Mouse (Mus musculus): ENCODE data around the gene Mfsd2a.

Gene Mfsd2a

DNA sequence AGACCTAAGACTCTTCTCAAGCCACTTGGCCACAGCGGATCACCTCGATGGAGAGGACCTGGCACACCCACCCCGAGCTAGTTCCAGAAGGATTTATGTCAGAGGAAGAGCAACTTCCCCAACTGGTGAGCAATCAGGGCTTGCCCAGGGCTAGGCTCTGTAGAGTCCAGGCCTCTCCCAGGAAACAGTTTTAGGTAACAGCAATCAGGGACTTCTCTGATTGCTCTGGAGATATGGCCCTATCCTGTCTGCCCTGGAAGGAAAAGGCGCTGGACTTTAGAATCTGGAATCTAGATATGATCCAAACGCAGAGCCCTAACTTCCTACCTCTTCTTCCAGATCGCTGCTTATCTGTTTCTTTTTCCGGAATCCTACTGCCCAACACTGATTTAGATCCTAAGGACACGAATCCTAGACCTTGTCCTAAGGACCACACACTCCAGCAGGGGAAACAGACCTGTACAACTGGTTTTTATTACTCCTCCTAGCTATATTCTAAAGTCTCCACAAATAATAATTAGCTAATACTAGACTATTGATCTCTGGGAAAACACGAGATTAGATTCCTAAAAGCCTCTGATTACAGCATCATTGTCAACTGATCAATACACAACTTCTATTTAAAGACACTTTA, 25.4 kb downstream of the Mfsd2a start:
- no peak for DNase-seq (ENCODE audit: low read depth, low spot score)

DNA sequence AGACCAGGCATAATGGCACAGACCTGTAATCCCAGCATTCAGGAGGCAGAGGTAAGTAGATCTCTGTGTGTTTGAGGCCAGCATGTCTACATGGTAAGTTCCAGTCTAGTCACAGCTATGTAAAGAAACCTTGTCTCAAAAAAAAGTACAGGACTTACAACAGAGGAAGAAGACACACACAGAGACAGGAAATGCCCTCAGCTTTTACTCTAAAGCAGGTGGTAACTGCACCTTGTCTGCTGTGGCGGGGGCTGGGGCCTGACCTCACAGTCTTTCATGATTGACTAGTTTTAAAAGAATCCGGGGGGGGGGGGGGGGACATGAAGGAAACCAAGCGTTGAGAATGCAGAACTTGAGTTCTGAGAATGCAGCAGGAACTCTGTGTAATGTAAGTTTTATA, 27.1 kb downstream of the Mfsd2a start:
- DNase-seq (ENCODE audit: low read depth, low spot score) = peak; percentile 82

DNA sequence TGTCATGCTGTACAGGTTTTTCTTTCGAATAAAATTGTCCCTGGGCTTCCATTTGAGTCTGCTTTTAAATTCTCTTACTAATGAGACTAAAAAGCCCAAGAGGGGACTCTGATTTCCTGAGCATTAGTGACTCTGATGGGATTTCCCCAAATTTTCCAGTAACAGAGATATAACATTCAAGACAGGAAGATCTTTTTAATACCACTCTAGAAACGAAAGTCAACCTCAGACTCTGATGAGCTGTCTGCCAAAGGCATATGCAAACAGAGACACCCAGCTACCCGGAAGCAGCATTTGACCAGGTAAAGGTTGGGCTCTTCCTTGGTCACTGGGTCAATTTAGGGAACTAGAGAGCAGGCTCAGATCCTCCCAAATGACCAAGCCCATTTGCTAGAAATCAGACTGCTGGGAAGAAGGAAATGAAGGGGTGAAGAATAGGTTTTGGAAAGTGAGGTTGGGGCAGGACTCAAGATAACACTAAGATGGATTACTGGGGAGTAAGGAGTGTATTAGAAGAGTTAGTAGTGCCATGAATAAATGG, 27.9 kb downstream of the Mfsd2a start:
- peak; percentile 70 for DNase-seq (ENCODE audit: low read depth, low spot score)

DNA sequence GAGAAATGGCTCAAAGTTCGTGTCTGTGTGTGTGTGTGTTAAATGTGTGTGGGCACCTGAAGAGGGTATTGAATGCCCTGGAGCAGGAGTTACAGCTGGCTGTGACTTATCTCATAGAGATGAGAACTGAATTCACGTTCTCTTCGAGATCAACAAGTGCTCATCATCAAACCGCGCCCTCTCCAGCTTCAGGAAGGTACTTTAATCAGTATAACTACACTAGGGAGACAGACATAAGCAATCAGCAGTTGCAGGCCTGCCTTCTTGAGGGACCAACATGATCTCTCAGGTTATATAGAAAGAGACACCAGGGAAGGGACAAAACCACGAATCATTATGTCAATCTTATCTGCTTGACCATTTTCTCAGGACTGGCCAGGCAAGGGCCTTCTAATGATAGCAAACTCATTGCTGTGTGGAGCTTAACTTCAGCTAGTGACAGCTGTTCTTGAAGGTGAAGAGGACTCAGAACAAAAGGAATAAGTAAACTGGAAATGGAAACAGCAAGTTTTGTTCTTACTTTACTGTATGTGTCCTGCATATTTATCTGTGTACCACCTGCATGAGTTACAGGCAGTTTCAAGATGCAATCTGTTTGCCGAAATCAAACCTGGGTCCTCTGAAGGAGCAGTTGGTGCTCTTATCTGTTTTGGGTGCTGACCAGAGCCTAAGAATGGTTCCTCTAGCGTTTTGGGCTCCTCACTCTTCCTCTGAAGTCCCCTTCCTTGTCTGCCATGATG, 28.6 kb downstream of the Mfsd2a start:
- DNase-seq (ENCODE audit: low read depth, low spot score) = peak; percentile 77

DNA sequence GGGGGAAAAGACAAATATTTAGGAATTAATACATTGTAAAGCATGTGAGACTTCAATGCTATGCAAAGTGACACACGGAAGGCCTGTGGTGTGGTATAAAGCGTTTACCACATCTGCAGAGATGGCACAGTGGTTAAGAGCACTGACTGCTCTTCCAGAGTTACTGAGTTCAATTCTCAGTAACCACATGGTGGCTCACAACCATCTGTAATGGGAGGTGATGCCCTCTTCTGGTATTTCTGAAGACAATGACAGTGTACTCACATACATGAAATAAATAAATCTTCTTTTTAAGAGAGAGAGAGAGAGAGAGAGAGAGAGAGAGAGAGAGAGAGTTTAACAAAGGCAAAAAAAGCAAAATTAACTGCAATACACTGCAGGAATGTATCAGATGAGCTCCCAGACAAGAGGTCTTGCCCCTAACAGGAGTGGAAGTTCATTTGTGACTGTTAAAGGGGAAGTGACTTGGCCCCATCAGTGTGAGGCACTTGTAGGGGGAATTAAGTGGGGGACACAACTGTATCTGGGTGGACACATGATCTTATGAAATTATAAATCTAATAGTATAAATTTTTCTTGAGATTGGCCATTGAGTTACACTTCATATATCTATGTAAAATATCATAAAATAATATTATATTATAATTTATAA, 29.9 kb downstream of the Mfsd2a start:
- DNase-seq (ENCODE audit: low read depth, low spot score) = no peak

DNA sequence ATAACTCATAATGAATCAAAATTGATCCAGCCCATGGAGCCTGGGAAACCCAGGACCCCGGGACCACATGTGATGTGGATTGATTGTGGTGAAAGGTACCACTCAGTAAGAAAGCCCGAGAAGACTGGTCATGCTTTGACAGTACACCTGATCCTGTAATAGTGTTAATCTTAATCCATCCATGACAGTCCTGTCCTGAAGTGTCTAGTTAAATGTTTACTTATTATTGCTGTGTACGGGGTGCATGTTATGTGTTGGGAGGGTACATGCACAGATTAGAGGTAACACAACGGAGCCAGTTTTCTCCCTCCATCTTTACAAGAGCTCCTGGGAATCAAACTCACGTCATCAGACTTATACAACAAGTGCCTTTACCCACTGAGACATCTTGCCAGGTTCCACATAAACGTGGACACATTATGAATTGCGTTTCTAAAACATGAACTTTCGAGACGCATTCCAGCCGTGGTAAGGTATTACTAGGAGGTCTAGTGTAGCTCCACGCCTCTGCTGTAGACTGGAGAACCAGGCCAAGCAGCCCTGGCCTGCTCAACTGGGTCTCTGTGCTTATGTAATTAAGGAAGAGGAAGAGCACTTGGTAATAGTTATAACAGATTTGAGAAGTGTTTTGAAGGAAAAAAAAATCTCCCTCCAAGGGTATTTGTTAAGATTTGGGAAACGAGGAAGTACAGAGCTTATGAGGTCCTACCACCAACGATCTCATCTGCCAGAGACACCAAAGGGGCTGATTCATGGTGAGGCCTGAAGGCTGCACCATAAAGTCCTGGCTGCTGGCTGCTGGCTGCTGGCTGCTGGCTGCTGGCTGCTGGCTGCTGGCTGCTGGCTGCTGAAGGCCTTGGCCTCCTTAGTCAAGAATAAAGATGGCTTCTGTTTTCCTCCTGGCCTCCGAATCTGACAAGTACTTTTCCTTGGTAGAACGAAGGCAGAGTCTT, 37.3 kb downstream of the Mfsd2a start:
- no peak for DNase-seq (ENCODE audit: low read depth, low spot score)

DNA sequence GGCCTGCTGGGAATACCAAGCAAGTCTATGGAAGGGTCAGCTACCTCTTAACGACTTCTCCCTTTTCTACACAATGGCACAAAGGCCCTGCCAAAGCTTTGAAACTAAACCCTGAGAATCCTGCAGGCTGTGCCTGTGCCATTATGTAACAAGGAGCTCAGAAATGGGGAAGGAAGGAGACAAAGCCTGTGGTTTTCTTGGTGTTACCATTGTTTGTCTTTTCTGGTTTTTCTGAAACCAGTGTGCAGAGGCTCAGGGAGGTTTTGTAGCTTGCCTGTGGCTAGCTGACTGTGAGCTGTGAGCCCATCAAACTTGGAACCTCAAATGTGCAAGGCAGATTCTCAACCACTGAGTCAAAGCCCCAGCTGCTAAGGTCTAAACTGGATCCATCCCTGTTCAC, 38.1 kb downstream of the Mfsd2a start:
- DNase-seq (ENCODE audit: low read depth, low spot score) = no peak

DNA sequence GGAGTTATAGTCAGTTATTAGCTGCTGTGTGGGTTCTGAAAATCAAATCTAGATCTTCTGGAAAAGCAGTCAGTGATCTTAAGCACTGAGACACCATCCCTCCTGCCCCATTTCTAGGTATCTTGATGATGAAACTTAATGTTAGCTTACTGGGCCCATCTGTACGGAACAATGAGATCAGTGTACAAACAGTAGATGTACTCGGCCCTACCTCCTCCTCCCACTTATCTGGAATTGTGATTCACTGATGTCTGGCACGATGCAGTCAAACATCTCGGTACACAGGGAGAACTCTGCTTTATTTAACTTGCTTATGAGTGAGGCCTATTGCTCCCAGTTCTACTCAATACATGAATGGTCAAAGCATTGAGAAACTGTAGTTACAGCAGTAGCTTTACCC, 45.0 kb downstream of the Mfsd2a start:
- DNase-seq (ENCODE audit: low read depth, low spot score) = no peak

DNA sequence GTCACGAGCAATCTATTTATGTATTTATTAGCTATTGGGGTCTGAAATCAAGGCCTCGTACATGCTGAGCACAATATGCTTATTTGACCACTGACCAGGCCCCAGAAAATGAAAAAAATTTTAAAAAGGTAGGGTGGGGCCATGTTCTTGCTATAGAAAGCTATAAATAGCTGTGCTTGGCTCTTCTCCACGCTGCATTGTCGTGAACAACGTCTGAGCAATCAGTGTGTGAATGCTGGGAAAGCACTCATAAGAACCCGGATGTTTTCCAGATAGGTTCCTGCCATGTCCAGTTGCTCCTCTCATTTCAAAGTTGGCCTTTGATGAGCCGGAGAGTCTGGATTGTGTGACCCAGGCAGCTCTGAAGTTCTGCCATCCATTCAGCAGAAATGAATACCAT, 46.8 kb downstream of the Mfsd2a start:
- DNase-seq (ENCODE audit: low read depth, low spot score) = no peak

DNA sequence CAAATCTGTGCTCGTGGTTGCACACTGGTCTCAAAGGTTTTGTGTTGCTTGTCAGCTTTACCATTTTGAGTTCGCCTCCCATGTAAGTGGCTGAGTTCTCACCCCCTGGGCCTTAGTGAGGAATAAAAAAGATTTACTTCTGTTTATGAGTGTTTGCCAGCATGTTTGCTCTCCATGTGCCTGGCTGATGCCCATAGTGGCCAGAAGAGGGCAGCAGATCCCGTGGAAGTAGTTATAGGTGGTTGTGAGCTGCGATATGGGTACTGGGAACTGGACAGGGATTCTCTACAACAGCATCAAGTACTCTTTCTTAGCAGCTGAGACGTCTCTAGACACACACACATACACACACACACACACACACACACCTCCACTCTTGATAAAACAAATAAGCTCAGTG, 48.4 kb downstream of the Mfsd2a start:
- DNase-seq (ENCODE audit: low read depth, low spot score) = peak; percentile 65

DNA sequence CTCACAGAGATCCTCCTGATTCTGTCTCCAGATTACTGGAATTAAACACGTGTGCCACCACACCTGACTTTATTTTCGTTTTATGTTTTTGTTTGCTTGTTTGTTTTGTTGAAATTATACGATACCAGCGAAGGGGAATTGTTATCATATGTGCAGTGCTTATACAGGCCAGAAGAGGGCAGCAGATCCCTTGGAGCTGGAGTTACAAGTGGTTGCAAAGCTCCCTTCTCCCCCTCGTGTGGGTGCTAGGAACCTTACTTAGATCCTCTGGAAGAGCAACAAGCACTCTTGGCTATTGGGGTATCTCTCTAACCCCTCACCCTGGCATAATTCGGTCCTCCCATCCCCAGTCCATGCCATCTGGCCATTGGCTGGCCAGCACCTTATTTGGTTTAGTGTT, 50.4 kb downstream of the Mfsd2a start:
- peak; percentile 77 for DNase-seq (ENCODE audit: low read depth, low spot score)

DNA sequence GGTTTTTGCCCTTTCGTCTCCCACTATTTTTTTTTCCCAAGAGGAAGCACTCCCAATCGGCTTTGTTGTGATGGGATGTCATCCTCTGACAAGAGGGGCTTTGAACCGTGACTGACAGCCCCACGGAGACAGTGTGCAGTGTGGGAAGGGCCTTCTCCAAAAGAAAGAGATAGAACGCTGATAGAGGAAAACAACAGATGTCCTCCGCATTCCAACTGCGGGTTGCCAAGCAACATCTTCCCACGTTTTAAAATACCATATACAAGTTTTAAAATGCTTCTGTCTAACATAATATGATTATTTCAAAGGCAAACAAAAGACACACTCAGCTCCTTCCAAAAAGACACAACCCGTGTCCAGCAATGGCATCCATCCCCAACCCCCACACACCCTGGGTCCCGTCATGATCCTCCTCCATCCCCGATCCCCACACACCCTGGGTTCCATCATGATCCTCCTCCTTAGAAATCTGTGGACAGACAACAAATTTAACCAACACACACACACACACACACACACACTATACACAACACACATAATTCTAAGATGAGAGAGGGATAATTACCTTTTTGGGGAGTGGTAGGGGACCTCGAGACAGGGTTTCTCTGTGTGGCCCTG, 51.3 kb downstream of the Mfsd2a start:
- DNase-seq (ENCODE audit: low read depth, low spot score) = no peak

DNA sequence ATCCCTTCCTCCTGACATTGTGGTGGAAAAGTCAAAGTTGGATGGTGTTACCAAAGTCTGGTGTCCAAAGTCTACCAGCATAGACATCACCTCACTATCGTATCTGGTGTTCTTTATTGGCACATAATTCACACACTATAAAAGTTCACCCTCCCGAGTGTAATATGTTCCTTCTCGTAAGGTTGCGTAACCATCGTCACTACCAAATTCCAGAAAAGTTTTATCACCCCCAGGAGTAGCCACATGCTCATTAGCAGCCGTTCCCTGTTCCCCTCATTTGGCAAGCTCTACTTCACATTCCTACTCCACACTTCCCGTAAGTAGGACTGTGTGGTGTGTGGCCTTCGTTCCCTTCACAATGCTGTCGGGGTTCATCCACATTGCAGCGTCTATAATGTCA, 55.6 kb downstream of the Mfsd2a start:
- no peak for DNase-seq (ENCODE audit: low read depth, low spot score)

DNA sequence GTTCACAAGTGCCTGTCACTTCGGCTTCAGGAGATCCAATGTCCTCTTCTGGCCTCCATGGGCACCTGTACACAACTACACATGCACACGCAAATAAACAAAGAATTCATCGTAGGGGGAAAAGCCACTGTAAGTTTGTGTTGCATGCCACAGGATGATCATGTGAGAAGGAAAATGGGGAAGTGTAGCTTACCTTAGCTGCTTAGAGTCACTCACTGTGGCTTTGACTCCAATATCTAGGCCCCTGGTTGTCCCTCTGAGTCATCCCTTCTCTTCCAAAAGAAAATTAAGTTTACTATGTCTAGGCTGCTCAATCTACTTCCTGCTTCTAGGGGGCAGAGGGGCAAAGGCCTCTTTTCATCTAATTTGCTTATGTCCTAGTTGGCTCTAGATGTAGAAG, 57.3 kb downstream of the Mfsd2a start:
- DNase-seq (ENCODE audit: low read depth, low spot score) = no peak

DNA sequence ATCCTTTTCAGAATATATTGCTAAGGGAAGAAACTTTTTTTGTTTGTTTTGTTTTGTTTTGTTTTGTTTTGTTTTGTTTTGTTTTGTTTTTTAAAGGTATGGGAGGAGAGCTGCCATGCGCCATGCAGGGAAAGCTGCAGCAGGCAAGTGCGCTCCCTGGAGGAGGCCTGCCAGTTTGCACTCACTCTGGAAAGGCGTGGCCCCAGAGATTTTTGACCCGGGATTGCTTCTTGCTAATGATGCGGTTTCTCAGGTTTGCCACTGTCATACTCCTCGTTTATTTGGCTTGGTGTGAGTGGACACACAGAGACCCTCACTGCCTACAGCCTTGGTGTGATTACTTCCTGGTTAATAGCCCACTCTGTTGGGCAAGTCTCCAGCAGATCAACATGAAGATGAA, 58.8 kb downstream of the Mfsd2a start:
- peak; percentile 35 for DNase-seq (ENCODE audit: low read depth, low spot score)

DNA sequence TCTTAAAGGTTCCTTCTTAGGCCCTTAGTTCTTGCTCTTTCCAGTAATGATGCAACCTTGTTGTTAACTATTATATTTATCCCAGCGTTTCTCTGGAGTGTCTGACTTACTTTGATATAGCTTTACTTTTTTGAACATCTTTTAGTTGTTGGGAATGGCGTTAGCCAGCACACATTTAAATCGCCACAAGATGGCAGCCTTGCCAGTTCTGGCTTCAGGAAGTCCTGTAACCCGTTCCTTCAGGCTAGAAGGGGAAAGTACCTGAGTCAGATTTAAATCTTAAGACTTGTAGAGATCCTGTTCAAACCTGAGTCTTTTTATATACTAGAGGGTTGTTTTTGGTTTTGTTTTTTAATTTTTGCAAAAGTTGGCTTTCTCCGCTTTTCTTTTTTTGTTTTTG, 62.7 kb downstream of the Mfsd2a start:
- DNase-seq (ENCODE audit: low read depth, low spot score) = peak; percentile 91

DNA sequence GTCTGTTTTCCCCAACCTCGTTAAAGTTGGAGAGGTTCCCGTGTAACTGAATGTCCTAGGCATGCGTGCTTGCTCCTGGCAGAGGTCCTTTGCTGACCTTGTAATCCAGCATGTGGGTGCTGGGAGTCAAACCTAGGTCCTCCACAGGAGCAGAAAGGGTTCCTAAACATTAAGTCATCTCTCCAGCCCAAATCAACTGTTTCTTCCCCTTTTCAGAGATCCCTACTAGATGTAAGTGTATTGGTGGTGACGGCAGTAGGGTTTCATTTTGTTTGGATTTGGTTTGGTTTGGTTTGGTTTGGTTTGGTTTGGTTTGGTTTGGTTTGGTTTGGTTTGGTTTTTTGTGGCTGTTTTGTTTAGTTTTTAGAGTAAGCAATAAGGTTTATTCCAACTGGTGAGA, 63.2 kb downstream of the Mfsd2a start:
- DNase-seq (ENCODE audit: low read depth, low spot score) = no peak

All from CD4-positive, CD25-positive, alpha-beta regulatory T cell, adult 2 months (primary cell).